Mouse (Mus musculus) brain, adult 2 months (tissue): ENCODE data around the gene Ppa2.

Experiments used
- DNase-seq: peaks from one replicate; pipeline ENCODE4 v3.0.0; 2011; ENCODE audit warnings: low read depth, low spot score

Gene Ppa2

DNA sequence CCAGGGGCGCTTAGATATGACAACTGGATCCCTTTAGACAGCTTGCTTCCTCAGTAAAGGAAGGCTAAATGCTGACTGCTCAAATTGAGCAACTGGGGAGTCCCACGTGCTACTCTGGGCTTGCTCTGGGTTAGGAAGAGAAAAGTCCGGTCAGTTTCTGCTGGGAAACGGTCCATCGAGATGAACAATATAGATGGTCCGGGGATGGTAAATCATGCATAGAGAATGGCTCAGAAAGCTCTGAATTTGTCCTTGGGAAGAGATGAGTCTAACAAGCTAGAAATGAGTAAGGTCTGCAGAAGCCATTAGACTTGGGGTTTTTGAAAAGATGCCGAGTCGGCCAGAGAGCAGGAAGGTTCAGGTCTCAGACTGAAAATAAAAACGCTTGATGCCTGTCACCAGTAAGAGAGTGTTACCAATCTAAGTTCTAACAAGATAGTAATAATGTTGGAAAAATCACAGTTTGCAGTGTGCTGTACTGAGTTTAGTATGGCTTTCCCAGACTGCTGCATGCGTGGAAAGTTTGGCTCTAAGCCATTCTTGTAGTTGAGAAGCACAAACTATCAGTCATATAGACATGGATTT is 80.0 kb downstream of the Ppa2 start:
- no peak for DNase-seq

DNA sequence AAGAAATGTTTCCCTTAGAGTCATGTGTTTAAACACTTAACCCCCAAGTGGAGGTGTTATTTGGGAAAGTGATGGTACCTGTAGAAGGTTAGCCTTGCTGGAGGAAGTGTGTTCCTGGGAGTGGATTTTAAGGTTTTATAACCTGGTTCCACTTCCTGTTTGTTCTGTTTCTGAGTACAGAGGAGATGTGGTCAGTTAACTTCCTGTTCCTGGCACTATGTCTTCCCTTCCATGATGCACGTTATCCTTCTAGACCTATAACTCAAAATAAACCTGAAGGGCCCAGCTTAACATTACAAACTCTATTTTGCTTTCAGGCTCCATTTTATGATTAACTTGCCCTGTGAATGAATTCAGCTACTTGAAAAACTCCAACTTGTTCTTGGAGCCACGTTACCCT is 84.6 kb downstream of the Ppa2 start:
- no peak for DNase-seq

DNA sequence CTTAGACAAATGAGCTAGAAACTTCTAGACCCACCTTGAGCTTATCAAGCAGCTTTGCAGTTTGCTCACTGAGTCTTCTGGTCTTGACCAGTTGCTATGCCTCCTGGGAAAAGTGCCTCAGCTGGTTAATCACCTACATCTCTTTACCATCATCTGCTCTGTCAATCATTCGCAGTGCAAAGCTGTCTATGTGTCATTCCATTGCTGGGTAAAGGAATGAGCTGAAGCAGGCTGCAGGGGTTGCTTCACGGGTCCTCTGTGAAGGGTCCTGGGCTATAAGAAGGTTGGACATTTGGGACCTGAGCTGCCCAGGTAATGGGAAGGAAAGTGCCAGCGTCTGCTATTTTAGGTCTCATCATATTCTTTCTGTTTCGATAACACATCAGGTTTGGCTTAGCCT is 93.9 kb downstream of the Ppa2 start:
- no peak for DNase-seq

DNA sequence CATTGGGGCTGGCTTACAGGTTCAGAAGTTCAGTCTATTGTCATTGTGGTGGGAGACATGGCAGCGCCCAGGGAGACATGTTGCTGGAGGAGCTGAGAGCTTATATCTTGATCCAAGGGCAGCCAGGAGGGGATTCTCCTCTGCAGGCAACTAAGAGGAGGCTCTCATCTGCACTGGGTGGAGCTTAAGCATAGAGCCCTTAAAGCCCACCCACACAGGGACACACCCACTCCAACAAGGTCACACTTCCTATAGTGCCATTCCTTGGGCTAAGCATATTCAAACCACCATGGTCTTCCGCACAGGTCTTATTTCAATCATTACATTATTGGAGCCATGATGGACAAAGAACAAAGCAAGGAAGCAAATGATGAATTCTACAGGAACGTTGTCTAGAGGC is 95.7 kb downstream of the Ppa2 start:
- DNase-seq: no peak

DNA sequence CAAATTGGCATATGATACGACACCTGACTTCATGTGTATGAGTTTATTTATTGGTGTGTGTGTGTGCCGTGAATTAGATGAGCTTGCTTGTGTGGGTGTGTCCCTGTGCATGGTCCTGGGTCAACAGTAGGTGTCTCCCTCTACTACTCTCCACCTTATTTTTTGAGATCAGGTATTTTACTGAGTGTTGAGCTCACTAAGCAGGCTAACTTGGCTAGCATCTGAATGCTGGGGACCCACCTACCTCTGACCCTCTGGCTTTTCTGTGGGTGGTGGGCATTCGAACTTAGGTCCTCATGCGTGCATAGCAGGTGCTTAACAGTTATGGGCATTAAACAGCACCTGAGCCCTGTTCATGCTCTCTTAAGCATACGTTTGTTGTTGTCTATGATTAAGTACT is 96.3 kb downstream of the Ppa2 start:
- no peak for DNase-seq

DNA sequence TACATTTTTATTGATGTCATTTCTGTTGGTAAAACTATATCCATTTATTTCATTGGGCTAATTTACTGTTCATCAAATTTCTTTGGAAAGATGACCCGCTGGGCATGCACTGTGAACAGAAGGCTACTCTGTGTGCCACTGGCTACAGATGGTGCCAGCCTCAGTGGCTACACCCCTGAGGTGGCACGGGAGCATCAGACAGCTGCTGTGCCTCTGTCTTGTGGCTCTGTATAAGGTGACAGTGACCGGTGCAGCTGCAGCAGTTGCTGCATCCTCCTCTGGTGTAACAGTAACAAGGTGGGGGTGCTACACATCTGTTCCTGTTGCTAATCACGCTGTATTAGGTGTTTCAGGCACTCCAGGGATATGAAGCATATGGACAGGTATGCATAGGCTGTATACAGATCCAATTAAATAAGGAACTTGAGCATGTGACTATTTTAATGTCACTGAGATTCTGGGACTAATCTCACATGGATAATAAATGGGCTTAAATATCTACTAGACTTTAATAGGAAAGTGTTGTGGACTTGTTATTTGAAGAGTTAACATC is 101.3 kb downstream of the Ppa2 start:
- DNase-seq: no peak

DNA sequence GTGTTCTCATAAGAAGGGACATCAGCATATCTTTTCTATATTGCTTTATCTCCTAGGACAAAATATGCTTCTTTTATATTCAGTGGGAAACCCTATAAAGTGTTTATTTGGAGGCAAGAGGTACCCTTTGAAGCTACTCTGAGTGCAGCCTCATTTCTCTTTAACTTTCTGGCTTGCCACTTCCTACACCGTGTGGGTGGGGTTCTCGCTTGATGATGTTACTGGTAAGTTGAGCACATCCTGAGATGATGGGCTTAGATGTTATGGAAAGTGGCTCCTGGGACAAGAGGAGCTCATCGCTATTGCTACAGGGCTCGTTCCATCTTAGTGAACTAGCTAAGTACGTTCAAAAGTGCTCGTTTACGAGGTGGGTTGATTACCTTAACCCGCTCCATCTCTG is 101.9 kb downstream of the Ppa2 start:
- DNase-seq: no peak

DNA sequence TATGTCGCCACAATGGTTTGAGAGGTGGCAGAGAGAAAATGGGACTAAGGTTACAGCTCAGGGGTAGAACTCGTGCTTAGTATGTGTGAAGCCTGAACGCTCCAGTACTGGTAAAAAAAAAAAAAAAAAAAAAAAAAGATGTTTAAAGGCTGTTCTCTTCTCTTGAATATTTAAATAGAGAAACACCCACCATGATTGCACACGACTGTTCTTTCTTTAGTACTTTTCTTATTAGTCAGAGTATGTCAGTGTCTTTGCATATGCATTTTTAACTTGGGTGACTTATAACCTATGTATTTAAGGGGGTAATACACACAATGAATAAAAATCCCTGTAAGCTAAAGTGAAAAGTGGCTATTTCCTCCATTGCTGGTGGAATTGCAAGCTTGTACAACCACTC is 104.8 kb downstream of the Ppa2 start:
- peak; percentile 6 for DNase-seq

DNA sequence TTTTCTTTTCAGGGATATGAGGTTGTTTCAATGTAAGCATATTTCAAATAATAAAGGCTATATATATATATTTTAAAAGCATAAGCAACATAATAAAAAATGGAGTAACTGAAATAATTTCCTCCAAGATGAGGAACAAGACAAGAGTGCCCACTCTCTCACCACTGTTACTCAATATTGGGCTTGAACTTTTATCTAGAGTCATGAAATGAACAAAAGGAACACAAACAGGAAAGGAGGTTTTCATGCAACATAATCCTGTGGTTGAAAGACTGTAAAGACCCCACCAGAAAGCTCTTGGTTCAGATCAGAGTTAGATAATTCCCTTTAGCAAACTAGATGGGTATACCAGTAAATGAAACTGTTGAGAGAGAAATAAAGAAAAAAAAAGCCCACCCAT is 113.2 kb downstream of the Ppa2 start:
- no peak for DNase-seq
